Mouse (Mus musculus) brain, embryonic 14.5 days (tissue): ENCODE measurements at regions not wholly inside any gene's neighbourhood (a gene's known extent, or its start where the extent isn't known, plus 50 kb on each side); places are given as distances from the start of the nearest gene placed in this dataset.

Experiments
- CTCF ChIP-seq: fragments of 200-500 bp; IDR thresholded peaks from 2 replicates; pipeline ENCODE4 v1.5.1; 2012; ENCODE audit warnings: inconsistent platforms, mild to moderate bottlenecking, moderate library complexity, borderline replicate concordance; ENCODE audit not compliant: insufficient read depth, insufficient read length; ENCODE audit errors: extremely low read depth
- POLR2A ChIP-seq: fragments of 200-500 bp; IDR thresholded peaks from 2 replicates; pipeline ENCODE4 v1.6.1; 2012; ENCODE audit warnings: mild to moderate bottlenecking, inconsistent platforms, borderline replicate concordance; ENCODE audit not compliant: poor library complexity, insufficient read depth, insufficient read length, severe bottlenecking; ENCODE audit errors: extremely low read depth

DNA sequence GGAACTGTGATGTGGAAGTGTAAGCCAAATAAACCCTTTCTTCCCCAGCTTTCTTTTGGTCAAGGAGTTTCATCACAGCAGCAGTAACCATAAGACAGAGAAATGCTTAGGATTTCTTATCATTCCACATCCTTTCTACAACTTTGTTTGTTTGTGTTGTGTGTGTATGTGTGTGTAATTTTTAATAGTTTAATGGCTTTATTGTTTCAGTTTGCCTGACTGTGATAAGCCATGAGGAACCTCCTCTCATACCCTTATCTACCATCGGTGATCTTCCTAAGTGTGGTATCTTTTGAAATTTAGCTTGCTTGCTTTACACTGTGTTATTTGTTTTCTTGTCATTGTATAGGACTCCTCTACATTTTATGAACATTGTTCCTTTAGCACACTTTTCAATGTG is 970.6 kb upstream of the Lrrc6 start:
- TF ChIP-seq POLR2A (no peak), CTCF (no peak)
